Mouse (Mus musculus): Measurements from ENCODE around the gene Fhit. TPM values are rescaled to one million over a fixed set of nuclear protein-coding genes. Genes with fewer than 3 reads are reported as not detected.
A peak's percentile ranks its signal among the peaks of the same experiment; 100 is the strongest.

The Fhit gene
- total RNA-seq, 2 experiments from 2014 or later, result 8.8 to 9.7 TPM

DNA sequence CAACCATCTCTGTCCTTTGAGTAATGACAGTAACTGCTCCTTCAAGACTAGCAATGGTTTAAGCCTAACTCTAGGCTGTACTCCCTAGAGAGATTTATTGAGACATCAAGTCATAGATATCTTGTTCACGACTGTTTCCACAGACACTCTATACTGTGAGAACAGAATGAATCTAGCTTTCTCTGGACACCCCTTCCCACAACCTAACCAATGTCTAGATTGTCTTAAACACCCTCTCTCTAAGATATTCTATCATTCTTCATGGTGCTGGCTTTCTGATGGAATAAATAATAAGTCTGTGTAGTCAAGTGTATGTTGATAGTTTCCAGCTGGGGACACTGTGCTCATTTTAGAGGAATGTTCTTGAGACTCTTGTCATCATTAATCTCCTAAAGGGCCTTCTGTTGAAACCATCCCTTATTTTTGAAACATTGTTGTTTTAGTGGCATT lies 1148.0 kb downstream of the Fhit start:
- no peak for ATAC-seq (replicated peaks; ENCODE audit: poor library complexity)

DNA sequence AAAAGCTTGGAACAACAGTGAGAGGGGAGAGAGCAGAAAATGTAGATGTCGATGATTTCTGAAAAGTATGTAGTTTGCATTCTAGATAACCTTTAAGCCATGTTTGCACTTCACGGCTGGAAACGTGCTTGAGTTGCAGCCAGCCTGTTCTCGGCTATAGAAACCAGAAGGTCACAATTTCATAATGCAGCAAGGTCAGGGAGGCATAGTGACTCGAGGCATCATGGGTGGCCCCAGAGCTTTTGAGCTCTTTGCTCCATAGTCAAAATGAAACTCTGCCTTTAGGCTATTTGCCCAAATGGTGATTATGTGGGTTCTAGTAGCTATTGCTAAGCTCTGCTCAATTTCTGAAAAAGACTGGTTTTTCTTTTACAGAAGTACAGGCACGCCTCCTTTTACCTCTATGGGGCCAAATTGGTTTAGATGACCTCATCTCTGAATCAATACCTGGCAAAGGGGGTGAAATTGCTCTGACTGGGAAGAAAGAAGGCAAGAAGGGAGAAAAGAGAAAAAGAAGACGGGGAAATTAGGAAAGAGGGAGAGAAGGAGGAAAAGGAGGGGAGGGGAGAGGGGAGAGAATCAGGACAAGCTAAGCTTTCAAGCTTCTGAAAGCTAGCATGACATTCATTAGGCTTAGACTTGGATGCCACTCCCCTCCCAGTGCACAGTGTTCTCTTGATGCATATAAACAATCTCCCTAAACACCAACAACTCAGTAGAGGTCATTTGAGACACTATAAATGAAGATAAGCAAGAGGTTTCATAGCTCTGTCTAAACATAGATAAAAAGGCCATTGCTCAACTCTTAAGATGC lies 1148.6 kb downstream of the Fhit start:
- ATAC-seq (replicated peaks; ENCODE audit: poor library complexity), result no peak

DNA sequence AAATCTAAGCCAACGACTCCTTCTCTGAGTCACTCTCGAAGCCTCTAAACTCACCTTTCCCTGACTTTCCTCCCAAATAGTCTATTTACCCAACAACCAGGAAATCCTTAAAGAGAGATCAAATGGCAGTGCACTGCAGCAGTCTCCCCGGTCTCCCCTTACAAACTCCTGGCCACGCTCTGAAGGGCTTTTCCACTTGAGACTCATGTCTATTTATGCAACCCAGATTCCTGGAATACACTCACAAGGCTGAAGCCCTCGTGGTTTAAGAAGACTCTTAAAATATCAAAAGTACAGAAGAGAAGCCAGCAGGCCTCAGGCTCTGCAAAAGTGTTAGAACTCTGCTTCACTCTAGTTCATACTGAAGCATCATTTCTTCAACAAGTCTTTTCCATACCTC lies 1155.6 kb downstream of the Fhit start:
- ATAC-seq (replicated peaks; ENCODE audit: poor library complexity), result no peak

- no peak for ATAC-seq (replicated peaks; ENCODE audit: poor library complexity)
Observed at GRCm38 (mm10) chr14:10003847-10004246, 1158.0 kb downstream of the Fhit start.

- no peak for ATAC-seq (replicated peaks; ENCODE audit: poor library complexity)
Observed at GRCm38 (mm10) chr14:9990677-9991076, 1171.2 kb downstream of the Fhit start.

DNA sequence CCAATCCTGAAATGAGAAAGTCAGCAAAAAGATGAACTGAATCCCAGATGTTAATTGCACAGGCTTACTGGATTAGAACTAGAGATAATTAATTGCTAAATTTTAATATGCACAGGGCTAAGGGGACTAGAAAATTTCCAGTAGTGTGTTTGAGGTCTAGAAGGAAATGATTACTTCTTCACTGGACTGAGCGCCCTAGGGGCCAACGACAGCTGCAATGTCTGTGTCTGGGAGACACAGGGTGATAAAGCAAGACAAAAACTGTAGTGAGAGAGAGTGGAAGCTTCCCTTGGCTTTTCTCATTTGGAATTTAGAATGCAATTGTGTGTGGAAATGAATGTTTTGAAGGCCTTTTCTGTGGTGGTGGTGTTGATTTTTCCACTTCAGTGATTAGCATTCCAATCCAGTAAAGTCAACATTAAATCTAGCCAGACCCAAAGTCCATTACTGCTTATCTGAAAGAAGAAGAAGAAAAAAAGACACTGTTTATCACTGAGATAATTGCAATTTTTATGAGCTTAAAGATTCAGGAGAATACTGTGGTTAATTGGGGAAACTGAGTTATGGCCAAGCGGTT lies 1184.8 kb downstream of the Fhit start:
- no peak for ATAC-seq (replicated peaks; ENCODE audit: poor library complexity)

DNA sequence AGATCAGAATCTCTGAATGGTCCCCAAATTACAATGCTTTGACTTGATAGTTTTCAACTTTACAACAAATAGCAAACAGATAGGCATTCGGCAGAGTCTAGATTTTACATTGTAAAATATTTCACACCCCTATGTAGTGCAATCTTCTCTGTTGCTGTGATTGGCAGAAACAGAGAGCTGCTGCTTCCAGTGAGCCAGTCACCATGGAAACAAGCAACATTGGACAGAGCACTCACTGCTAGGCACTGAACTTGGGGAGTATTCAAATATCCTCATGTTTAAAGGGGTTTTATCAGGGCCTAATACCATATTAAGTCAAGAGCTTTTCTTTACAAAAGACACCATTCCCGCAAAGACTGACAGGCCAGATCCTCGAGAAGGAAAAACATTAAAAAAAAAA lies 1187.4 kb downstream of the Fhit start:
- no peak for ATAC-seq (replicated peaks; ENCODE audit: poor library complexity)

DNA sequence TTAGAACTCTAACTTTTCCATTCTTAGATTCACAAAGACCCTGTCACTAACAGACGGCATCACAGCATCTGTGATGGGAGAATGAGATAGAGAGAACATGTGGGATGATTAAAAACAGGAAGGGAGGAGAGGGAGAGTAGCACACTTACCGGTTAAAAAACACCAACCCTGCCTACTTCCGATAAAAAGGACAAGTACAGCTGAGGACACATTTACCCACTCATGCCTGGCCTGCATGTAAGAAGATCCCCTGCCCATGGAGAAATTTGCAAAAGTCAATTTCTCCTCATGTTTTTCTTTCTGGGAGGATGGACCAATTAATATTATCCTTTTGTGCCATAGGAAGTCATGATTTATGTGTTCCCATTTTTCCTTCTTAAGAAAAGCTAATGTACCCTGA lies 1198.0 kb downstream of the Fhit start:
- ATAC-seq (replicated peaks; ENCODE audit: poor library complexity), result no peak

DNA sequence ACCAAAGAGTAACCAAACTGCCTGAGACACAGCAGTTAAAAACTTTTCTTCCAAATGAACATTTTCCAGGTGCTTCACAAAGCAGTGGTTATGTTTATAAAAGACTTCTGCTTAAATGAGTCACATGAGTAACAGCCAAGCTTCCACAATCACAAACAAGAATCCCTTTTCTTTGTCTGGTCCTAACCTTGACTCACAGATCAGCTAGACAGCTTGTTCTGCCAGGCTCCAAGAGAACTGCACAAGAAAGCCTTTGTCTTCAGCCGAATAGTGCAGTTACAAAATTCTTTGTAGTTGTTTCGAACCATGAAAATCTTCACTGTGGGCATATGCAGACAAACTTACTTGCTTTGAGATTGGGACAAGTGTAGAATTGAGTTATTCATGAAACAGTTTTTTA lies 1201.4 kb downstream of the Fhit start:
- ATAC-seq (replicated peaks; ENCODE audit: poor library complexity), result no peak

DNA sequence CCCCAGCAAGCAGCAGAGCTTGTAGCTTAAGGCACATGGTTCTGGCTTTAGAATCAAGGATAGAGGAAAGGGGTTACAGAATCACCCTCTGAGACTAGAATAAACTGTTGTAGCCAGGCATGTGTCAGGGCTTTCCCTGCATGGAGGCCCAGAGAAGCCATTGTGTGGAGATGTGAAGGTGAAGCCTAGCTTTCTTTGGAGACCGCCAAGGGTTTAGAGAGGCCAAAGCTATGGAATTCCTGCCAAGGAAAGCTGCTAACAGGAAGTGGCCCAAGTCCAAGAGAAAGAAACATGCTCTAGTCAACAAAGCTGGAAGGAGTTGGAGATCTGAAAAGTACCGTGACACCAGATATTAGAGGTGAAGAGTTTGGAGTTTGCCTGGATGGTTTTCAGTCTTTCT lies 1262.3 kb downstream of the Fhit start:
- ATAC-seq (replicated peaks; ENCODE audit: poor library complexity), result no peak

DNA sequence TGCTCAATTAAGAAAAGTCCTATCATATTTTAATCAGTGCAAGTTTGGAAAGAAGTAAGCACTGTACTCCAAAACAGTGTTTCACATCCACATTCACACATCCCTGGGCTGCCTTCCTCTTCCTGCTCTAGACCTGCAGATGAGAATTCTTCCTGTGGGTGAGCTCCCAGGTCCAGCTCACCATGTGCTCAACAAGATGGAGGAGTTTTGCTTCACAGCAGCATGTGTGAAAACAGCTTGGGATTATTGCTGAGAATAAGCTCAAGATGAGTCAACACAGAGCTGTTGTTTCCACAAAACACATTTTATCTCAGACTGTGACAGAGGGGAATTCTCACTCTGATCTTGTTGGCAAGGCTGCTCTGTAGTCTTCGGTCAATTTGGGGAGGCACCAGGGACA lies 1265.3 kb downstream of the Fhit start:
- no peak for ATAC-seq (replicated peaks; ENCODE audit: poor library complexity)

GRCm38 (mm10) chr14:9852041-9852440 lies 1309.8 kb downstream of the Fhit start:
- ATAC-seq (replicated peaks; ENCODE audit: poor library complexity), result peak; percentile 50; the same call in 1 of the 2 replicates

DNA sequence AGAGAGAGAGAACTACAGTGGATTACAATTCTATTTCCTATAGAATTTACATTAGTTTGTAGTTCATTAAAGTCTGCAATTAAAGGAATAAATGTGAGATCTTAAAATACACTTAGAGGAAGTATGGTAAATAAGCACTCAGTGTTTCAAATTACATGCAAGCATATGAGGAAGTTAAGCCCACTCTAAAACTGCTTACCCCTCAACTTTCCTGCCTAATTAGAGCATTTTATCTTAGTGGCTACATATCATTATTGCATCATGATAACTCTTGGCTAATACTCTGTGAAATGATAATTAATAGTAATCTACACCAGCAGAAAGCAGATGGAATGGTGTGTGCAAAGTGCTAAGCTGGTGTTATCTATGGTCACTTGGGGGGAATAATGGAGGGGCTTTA lies 1329.5 kb downstream of the Fhit start:
- ATAC-seq (replicated peaks; ENCODE audit: poor library complexity), result peak; percentile 60

DNA sequence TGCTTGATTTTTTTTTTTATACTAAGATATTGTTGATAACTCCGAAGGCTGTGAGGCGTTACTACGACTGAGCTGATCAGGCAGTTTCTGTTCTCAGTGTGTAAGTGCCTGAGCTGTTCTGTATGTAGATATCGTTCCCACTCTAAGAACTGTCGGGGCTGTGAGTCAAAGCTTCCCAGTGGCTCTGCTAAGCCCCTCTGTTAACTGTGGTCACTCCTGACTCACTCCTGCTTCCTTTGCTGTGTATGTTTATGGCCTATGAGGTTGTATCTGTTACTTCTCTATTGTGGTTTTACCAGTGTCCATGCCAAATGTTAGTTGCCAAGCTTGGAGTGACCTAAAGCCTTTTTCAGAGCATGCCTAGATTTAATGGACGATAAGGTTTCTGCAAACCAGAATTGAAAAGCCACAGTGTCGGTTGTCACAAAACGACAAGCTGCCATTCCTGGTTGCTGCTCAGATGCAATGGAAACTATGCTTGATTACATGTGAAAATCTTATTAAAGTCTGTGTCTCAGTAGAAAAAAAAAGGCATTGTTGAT lies 1333.1 kb downstream of the Fhit start:
- peak; percentile 97 for ATAC-seq (replicated peaks; ENCODE audit: poor library complexity)

GRCm38 (mm10) chr14:9815963-9816362 lies 1345.9 kb downstream of the Fhit start:
- no peak for ATAC-seq (replicated peaks; ENCODE audit: poor library complexity)

GRCm38 (mm10) chr14:9811847-9812321 lies 1350.0 kb downstream of the Fhit start:
- ATAC-seq (replicated peaks; ENCODE audit: poor library complexity), result no peak

GRCm38 (mm10) chr14:9811177-9811846 lies 1350.5 kb downstream of the Fhit start:
- no peak for ATAC-seq (replicated peaks; ENCODE audit: poor library complexity)

DNA sequence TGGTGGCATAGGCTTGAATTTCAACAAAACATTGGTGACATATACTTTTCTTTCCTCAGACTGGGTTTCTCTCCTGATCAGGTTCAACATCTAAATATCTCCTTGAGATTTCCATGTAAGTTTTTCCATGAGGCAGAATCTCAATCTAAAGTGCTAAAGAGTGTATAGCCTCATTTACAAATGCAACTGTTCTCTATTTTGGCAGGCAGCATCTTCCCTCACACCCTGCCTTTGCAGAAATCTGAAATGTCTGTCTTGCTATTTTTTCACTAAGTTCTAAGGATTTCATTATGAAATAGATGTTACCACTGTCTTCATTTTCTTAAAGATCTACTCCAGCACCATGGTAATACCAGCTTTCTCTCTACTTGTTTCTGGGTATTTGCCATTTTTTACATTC lies 1368.4 kb downstream of the Fhit start:
- ATAC-seq (replicated peaks; ENCODE audit: poor library complexity), result no peak

- no peak for ATAC-seq (replicated peaks; ENCODE audit: poor library complexity)
Observed at GRCm38 (mm10) chr14:9788402-9788950, 1373.4 kb downstream of the Fhit start.

GRCm38 (mm10) chr14:9787389-9787788 lies 1374.4 kb downstream of the Fhit start:
- ATAC-seq (replicated peaks; ENCODE audit: poor library complexity), result no peak

GRCm38 (mm10) chr14:9785861-9786260 lies 1376.0 kb downstream of the Fhit start:
- no peak for ATAC-seq (replicated peaks; ENCODE audit: poor library complexity)
